Mouse (Mus musculus) midbrain, embryonic 10.5 days (tissue): ENCODE data around the gene Unc93a2. TPM values are rescaled to one million over a fixed set of nuclear protein-coding genes. Genes with fewer than 3 reads are reported as not detected.
"Not testable (repeated sequence)": the region's sequence is repeated elsewhere in the genome, so short reads cannot be mapped to it uniquely, and the experiment has no call there.

ENCODE experiments used
- DNase-seq: peaks from one replicate; pipeline ENCODE4 v3.0.0-alpha.2; 2017; ENCODE audit warnings: low spot score
- H3K27ac ChIP-seq: fragments of 300-500 bp; sonication (generic); replicated peaks from 2 replicates; pipeline ENCODE4 v1.5.1; 2016; ENCODE audit warnings: mild to moderate bottlenecking
- H3K27me3 ChIP-seq: fragments of 300-500 bp; sonication (generic); 2 replicates; pipeline ENCODE4 v1.6.1; 2016; ENCODE audit warnings: low read depth, mild to moderate bottlenecking; ENCODE audit not compliant: poor library complexity, severe bottlenecking
- H3K36me3 ChIP-seq: fragments of 300-500 bp; sonication (generic); 2 replicates; pipeline ENCODE4 v1.6.1; 2016; ENCODE audit warnings: mild to moderate bottlenecking, moderate library complexity
- H3K4me1 ChIP-seq: fragments of 300-500 bp; sonication (generic); 2 replicates; pipeline ENCODE4 v1.6.1; 2016
- H3K4me3 ChIP-seq: fragments of 300-500 bp; sonication (generic); 2 replicates; pipeline ENCODE4 v1.5.1; 2016; ENCODE audit warnings: mild to moderate bottlenecking, moderate library complexity
- H3K9me3 ChIP-seq: fragments of 300-500 bp; sonication (generic); replicated peaks from 2 replicates; pipeline ENCODE4 v1.6.1; 2016; ENCODE audit warnings: mild to moderate bottlenecking
- whole genome bisulfite sequencing: fragments of 180-500 bp; shearing (Covaris S2); methylation state at CpG from one replicate; pipeline ENCODE4 v1.1.7; 2016; 5-methylcytosine and 5-hydroxymethylcytosine counted together
- polyA plus RNA-seq: library from polyadenylated mRNA; unstranded; fragments of >200 nt; fragmentation: Nextera tagmentation; extraction: Ambion mirVana; gene quantifications from 2 replicates; pipeline ENCODE4 v1.2.1, GENCODE M21; 2016

The Unc93a2 gene
- polyA plus RNA-seq, 1 experiment from 2014 or later, result not detected

DNA sequence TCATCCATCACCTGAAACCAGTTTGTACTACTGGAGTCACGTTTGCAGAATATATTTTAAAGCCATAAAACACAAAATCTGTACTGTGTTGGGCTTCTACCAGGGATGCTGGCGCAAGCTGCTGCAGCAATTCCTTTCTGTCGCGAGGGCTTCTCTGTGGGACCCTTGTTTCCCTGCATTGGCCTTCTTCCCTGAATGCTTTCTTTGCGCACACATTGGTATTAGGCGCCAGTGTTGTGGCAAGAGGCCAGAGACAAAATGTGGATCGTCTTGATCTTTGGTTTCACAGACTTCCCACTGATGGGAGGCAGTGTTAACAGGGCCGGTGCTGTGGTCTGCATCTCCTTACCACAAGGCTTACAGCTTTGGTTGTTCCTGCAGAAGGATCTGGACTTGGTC lies 3.7 kb upstream of the Unc93a2 start:
- H3K27ac ChIP-seq, H3K4me3 ChIP-seq, H3K9me3 ChIP-seq, H3K36me3 ChIP-seq, H3K4me1 ChIP-seq, H3K27me3 ChIP-seq, DNase-seq: not testable (repeated sequence)
- 84% methylated on average over 7 of the region's 8 CpGs for WGBS

DNA sequence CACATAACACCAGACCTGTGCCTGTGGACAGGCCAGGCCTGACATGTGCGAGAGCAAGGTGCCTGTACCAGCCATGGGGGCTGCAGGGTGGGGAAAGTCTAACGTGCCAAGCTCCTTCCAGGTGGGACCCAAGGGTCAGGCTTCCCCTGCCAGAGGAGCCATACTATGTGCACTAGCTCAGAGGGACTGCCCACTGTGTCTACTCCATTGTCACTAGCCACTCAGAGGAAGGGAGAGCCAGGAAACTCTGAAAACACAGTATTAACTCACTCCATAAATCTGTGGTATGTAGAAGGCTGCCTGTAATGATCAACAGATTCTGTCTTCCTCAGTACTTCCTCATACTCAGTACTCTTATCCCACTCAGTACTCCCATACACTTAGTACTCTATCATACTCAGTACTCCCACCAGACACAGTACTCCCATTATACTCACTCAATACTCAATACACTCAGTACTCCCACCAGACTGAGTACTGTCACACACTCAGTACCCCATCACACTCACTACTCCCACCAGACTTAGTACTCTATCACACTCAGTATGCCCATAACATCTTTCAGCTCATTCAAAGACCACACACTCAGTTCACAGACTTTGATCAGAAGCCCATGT lies 3.2 kb upstream of the Unc93a2 start:
- no CpG with 5 or more reads among the region's 2 CpGs for WGBS
- H3K9me3 ChIP-seq, H3K36me3 ChIP-seq, DNase-seq, H3K4me1 ChIP-seq, H3K4me3 ChIP-seq, H3K27ac ChIP-seq, H3K27me3 ChIP-seq: not testable (repeated sequence)

DNA sequence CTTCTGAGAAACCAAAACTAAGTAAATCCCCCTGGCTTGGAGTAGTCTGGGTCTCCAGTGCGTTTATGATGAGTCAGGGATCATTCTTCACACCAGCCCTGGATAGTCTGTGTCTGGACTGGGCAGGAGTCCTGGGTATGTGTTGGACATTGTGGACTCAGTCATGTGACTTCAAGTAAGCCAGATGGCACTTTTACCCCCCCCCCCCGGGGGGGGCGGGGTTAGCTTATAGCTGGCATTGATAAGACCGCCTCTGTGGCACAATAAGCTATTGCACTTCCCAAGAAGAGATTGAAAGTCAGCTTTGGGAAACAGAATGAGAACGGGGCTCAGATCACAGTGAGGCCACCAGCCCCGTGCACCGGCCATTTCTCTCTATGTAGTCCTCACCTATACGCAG lies 752 bp upstream of the Unc93a2 start:
- H3K9me3 ChIP-seq, H3K27me3 ChIP-seq, H3K27ac ChIP-seq, H3K4me1 ChIP-seq, H3K4me3 ChIP-seq, H3K36me3 ChIP-seq, DNase-seq: not testable (repeated sequence)
- WGBS, result 83% methylated on average over 8 of the region's 8 CpGs

DNA sequence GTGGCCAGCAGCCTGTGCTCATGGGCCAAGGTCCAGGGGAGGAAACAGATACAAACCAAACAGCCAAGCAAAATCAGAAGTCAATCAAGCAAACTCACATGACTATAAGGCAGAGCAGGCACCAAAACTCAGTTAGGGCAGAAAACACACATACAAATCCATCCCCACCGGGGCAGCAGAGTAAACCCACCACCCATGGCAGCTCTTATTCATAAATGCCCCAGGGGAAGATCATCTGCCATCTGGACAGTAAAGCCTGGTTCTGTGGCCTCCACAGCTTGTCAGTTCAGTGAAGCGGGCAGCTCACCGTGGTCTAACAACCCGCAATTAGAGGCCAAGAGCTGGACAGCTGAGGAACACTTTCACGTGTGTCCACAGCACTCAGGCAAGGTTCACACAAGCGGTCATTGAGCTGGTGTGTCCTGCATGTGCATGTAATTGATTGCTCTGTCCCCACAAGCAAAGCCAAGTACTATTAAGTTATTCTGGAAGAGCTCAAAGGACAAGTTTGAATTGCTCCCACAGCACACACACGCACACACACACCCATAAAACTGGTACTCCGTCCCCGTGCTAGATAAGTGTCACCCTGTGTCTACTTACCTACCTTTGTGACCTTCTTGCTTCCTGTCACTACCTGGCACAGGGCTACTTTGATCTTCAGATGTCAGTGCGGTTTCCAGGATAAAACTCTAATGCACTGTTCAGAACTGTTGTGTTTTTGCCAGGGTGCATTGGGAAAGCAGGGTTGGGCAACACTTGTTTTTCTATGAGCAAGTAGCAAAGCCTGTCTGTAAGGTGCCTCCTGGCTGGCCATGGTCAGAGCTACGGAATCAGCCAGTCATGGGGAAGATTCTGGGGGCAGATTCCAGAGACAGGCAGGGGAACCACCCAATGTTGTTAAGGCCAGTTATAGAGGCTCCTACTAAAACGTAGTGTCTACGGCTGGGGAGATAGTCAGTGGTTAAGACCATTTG lies 1.8 kb downstream of the Unc93a2 start:
- not testable (repeated sequence) for H3K27ac ChIP-seq, DNase-seq, H3K4me1 ChIP-seq, H3K4me3 ChIP-seq, H3K9me3 ChIP-seq, H3K27me3 ChIP-seq, H3K36me3 ChIP-seq
- WGBS, result 91% methylated on average over 12 of the region's 13 CpGs

DNA sequence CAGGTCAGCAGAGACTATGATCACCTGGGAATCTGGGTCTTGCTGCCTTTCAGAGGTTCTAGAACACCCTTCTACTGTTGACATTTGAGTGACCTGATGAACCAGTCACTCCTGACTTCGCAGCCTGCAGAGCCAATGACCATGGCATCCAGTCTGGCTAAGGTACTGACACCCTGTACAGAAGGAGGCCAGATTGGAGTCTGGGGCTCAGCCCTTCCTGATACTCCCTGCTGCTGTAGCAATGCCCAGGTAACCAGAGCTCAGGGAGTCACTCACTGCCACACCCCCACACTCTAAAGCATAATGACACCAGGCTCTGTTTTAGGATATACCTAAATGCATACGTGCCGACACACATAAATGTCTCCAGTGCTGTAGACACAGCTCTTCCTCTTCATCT lies 2.6 kb downstream of the Unc93a2 start:
- DNase-seq, H3K4me3 ChIP-seq, H3K36me3 ChIP-seq, H3K4me1 ChIP-seq, H3K9me3 ChIP-seq, H3K27ac ChIP-seq, H3K27me3 ChIP-seq: not testable (repeated sequence)
- 95% methylated on average over 1 of the region's 3 CpGs for WGBS

DNA sequence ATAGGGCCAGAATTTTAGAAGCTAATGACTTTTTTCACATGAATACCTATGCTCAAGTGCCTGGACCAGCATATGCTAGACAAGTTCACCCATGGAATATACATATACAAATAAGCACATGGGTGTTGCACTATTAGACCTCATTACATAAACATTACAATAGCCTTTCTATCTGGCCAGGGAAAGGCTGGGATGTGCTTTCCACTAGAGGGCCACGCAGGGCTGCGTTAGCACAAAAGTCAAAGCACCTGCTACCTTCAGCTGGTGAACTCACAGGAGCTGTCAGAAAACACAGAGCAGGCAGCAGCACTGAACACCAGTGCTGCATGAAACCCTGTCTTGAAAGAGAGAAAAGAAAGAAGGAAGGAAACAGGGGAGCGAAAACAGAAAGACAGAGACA lies 7.4 kb downstream of the Unc93a2 start:
- DNase-seq, result not testable (repeated sequence)
- 40% methylated on average over 2 of the region's 3 CpGs for WGBS

DNA sequence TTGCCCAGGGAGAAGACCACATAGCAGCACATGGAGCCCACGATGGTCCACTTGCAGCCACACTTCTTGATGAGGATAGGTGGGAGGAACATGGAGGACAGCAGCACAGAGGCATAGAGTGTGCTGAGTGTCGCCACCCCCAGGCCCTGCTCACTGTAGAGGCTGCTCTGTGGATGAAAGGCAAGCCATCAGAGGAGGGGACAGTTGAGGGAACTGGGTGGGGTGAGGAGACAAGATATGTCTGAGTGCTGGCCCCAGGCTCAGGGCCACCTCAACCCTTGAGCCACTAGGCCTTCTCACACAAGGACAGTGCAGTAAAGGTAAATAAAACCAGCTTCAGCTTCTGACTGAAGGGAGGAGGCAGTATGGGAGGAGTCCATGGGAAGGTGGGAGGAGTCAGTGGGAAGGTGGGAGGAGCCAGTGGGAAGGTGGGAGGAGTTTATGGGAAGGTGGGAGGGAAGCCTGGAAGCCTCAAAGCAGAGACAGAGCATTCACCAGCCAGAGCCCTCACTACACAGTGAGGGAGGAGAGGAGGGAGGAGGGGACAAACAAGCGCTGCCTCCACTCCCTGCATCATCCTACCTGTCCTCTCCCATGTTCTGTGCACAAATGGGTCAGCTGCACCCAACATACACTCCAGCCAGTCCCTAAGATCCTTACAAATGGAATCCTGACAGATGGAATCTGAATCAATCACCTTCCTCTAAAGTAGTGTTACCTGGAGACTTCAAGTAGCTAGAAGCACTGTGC lies 8.1 kb downstream of the Unc93a2 start:
- H3K4me1 ChIP-seq, H3K27me3 ChIP-seq, H3K9me3 ChIP-seq, H3K27ac ChIP-seq, H3K4me3 ChIP-seq, H3K36me3 ChIP-seq, DNase-seq: not testable (repeated sequence)
- 81% methylated on average over 1 of the region's 3 CpGs for WGBS

More for the DNA sequence above, 7.4 kb downstream of the Unc93a2 start:
- not testable (repeated sequence) for H3K4me1 ChIP-seq, H3K27me3 ChIP-seq, H3K9me3 ChIP-seq, H3K36me3 ChIP-seq, H3K4me3 ChIP-seq, H3K27ac ChIP-seq

DNA sequence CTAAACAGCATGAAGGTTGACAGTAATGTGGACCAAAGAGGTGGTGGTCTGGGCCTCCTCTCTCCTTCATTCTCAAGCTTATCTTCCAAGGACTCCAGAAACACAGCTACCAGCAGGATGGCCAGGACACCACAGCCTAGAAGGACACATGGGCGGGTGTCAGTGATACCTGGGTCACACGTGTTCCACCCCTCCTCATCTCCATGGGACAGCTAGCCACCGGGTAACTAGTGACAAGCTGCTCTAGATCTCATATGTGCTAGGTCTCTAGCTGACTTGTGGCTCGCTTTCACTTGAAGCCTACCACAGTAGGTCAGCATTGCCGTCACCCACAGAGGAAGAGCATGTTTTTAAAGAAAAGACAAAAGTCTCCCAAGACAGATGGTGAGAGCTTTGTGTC lies 13.4 kb downstream of the Unc93a2 start, which contains the start of gene Gm49630:
Gene Gm49630 (minus strand): TSS at position 101 of the 400 bp plus-strand sequence.
- not testable (repeated sequence) for DNase-seq, H3K4me1 ChIP-seq, H3K27me3 ChIP-seq, H3K4me3 ChIP-seq, H3K27ac ChIP-seq, H3K9me3 ChIP-seq, H3K36me3 ChIP-seq
- WGBS, result 100% methylated on average over 1 of the region's 5 CpGs

DNA sequence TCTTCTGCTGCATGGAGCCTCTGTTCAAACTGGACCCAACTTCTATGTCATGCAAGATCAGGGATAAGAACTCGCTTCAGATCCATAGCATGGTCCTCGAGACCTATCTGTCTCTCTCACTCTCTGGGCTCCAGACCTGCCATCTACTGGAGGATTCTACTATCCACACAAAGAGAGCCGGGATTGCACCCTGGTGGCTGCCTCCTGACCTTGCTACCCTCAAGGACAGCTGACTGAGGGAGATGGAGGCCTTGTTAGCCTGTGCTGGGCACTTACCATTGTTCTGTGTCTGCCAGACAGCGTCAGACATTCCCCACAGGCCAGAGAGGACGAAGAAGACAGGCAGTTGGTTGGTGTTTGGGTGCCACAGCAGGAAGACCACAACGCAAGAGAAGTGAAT lies 15.9 kb downstream of the Unc93a2 start:
- H3K36me3 ChIP-seq, H3K27ac ChIP-seq, H3K4me1 ChIP-seq, H3K27me3 ChIP-seq, H3K9me3 ChIP-seq, H3K4me3 ChIP-seq, DNase-seq: not testable (repeated sequence)
- WGBS, result 69% methylated on average over 6 of the region's 6 CpGs

DNA sequence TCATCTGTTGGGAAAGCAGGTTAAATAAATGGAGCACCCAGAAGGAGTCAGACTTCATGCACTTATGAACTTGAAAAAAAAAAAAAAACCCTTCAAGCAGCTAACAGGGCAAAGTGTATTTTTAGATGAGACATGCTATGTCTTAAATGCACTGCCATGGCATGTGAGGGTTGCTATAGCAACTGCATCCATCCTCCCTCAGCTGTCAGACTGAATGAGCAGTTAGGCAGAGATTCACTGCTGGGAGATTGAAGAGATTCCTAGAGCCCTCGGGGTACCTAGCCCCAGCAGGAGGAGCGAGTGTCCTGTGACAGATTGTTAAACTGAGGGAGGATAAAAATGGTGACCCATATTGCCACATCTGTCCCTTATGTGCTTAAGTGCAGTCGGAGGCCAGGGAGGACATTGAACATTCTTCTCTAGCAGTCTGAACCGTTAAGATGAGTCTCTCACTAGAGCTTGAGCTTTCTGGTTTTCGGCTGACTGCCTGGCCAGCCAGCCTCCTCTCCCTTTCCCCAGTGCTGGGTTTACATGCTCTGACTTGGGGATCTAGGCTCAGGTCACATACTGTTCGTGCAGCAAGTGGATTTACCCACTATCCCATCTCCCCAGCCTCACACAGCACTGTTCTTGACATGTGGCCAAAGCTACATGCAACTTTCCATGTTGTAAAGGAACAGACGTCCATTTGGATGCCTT lies 18.4 kb downstream of the Unc93a2 start:
- DNase-seq, H3K36me3 ChIP-seq, H3K27ac ChIP-seq, H3K4me1 ChIP-seq, H3K9me3 ChIP-seq, H3K27me3 ChIP-seq, H3K4me3 ChIP-seq: not testable (repeated sequence)
- 57% methylated on average over 5 of the region's 7 CpGs for WGBS

DNA sequence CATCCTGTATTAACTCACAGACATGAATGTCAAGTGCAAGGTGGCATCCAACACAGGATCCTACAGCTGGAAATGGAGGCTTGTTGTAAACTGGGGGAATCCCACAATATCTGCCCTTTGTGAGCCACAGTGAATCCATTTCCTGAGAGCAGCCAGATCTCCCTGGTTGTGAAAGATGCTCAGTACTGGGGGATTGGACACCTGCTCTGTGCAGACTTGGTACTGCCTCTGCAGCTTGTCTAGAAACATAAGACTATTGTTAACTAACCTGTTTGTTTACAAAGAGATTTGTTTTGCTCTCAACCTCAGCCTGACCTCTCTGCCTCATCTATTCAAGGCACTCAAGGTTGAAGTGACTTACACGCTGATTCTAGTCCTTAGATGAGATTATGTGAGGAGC lies 19.0 kb downstream of the Unc93a2 start:
- not testable (repeated sequence) for H3K4me1 ChIP-seq, DNase-seq, H3K27ac ChIP-seq, H3K4me3 ChIP-seq, H3K36me3 ChIP-seq, H3K9me3 ChIP-seq, H3K27me3 ChIP-seq
- WGBS, result 60% methylated on average over 1 of the region's 1 CpGs

DNA sequence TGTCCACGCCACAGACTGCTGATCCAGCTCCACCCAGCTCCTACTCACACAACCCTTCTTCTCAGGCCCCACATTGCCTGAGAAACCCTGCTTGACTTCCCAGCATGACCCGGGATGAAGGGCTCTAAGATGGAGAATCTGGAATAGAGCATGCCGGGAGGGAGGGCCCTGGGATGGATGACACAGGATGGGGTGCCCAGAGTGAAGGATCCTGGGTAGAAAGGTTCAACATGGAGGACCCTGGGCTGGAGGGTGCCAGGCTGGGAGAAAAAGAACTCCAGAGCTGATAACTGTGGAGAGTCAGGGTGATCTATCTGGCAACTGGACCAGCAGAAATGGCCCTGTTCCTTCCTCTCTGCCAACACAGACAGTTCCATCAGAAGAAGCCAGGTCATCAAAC lies 19.6 kb downstream of the Unc93a2 start:
- WGBS, result 71% methylated on average over 1 of the region's 3 CpGs
- not testable (repeated sequence) for H3K4me3 ChIP-seq, H3K4me1 ChIP-seq, H3K27ac ChIP-seq, H3K36me3 ChIP-seq, H3K27me3 ChIP-seq, H3K9me3 ChIP-seq, DNase-seq
